Mouse (Mus musculus): Measurements from ENCODE around the gene Slamf9.

GRCm38 (mm10) chr1:172469373-172469772 is 5.8 kb upstream of the Slamf9 start:
- TF ChIP-seq CTCF (IDR thresholded peaks at IDR 0.05; ENCODE audit: low read depth, low read length) = no peak
- no peak for TF ChIP-seq GATA1 (IDR thresholded peaks at IDR 0.05; ENCODE audit: borderline replicate concordance, low read length)
- no peak for TF ChIP-seq TAL1 (conservative IDR thresholded peaks at IDR 0.05; ENCODE audit: low read depth, low read length)
- no peak for TF ChIP-seq POLR2AphosphoS5 (IDR thresholded peaks at IDR 0.05; ENCODE audit: insufficient replicate concordance, low read depth, low read length)
- TF ChIP-seq GATA2 (IDR thresholded peaks at IDR 0.05; ENCODE audit: borderline replicate concordance, low read depth, low read length) = no peak

Measured in G1E (cell line).